In genomic region chr15:82069898-82070297, GRCm38 (mm10) we compare ENCODE assay signal across 9 mouse cellular contexts. TPM values are rescaled to one million over a fixed set of nuclear protein-coding genes. Genes with fewer than 3 reads are reported as not detected.
A peak's percentile ranks its signal among the peaks of the same experiment; 100 is the strongest.
DNase-seq lines count a peak whose midpoint lies in the region; ATAC-seq and TF ChIP-seq lines count a peak whose summit lies in the region.
"Had no signal": no experiment of that assay in that cellular context is flagged by ENCODE, and none has a peak within 500 bp of the region (broad histone marks: within the 10 kb centered on the region; RNA-seq: fewer than 3 reads in every experiment).

Gene Mei1, plus strand, starts transcription at chr15:82069996.

- H3K36me3 ChIP-seq in kidney, embryonic 14.5 days (ENCODE audit: control insufficient read depth, insufficient read depth, low read length): no peaks in the 10 kb centered on the region
- no peaks in the 10 kb centered on the region for H3K36me3 ChIP-seq in hindbrain, embryonic 11.5 days (ENCODE audit: control insufficient read depth, insufficient read depth, low read length)

- peak within 1 kb of the TSS; percentile 29 for H3K4me2 ChIP-seq in kidney, embryonic 14.5 days (replicated peaks; ENCODE audit: low read depth, low read length)
- H3K4me2 ChIP-seq in hindbrain, embryonic 11.5 days (replicated peaks; ENCODE audit: low read depth, low read length): no peak within 1 kb of the TSS

- no peak for ATAC-seq in kidney, embryonic 14.5 days (ENCODE audit: low FRiP score, low TSS enrichment)
- no peak for ATAC-seq in hindbrain, embryonic 11.5 days (ENCODE audit: low FRiP score)

- peaks cover 22% of the 10 kb centered on the region for H3K27me3 ChIP-seq in kidney, embryonic 14.5 days (ENCODE audit: control insufficient read depth, insufficient read depth, low read length)
- peaks cover 15% of the 10 kb centered on the region for H3K27me3 ChIP-seq in hindbrain, embryonic 11.5 days (ENCODE audit: control insufficient read depth, insufficient read depth, low read length)

- no peak for TF ChIP-seq CTCF in cortical plate, adult 2 months (IDR thresholded peaks at IDR 0.05; ENCODE audit: extremely low read depth, insufficient read depth, low read length)

- peak within 1 kb of the TSS; percentile 12; the same call in 1 of the 2 replicates for H3K9ac ChIP-seq in kidney, embryonic 14.5 days (ENCODE audit: low read depth, low read length)
- no peak within 1 kb of the TSS for H3K9ac ChIP-seq in hindbrain, embryonic 11.5 days (ENCODE audit: low read depth, low read length)

- no peak for DNase-seq in kidney, adult 18-20 months
- DNase-seq in hindbrain, embryonic 11.5 days (ENCODE audit: low spot score): peak; percentile 39
- peak; percentile 33 for DNase-seq in neural tube, embryonic 10.5 days (ENCODE audit: extremely low spot score, low spot score)
- DNase-seq in adrenal gland, adult (ENCODE audit: inconsistent age in 2 of 2, low spot score in 1 of 2): no peak
- no peak for DNase-seq in frontal cortex, postnatal 36 days (ENCODE audit: low spot score in 2 of 2)
- DNase-seq in frontal cortex, postnatal 14 days (ENCODE audit: low spot score in 2 of 2): no peak
- DNase-seq: heart, postnatal 14 days had no signal

- no peaks in the 10 kb centered on the region for H3K9me3 ChIP-seq in kidney, embryonic 14.5 days (ENCODE audit: control insufficient read depth, low read length)
- no peaks in the 10 kb centered on the region for H3K9me3 ChIP-seq in hindbrain, embryonic 11.5 days (ENCODE audit: control insufficient read depth, low read length)

- no peak within 1 kb of the TSS for H3K27ac ChIP-seq in kidney, embryonic 14.5 days (ENCODE audit: low read depth, low read length)
- H3K27ac ChIP-seq in cortical plate, adult 2 months (ENCODE audit: insufficient read depth, low read length): no peak within 1 kb of the TSS
- no peak within 1 kb of the TSS for H3K27ac ChIP-seq in hindbrain, embryonic 11.5 days (ENCODE audit: low read depth, low read length)

- WGBS in kidney, embryonic 14.5 days: 25% methylated on average over 40 of the region's 40 CpGs
- 24% methylated on average over 40 of the region's 40 CpGs for WGBS in hindbrain, embryonic 11.5 days

- no peak for TF ChIP-seq POLR2A in cortical plate, adult 2 months (IDR thresholded peaks at IDR 0.05; ENCODE audit: extremely low read depth, insufficient read depth, low read length)

- H3K4me3 ChIP-seq in kidney, embryonic 14.5 days (ENCODE audit: low read length): peak within 1 kb of the TSS; percentile 17
- peak within 1 kb of the TSS; percentile 13 for H3K4me3 ChIP-seq in cortical plate, adult 2 months (ENCODE audit: insufficient read depth, low read length)
- H3K4me3 ChIP-seq in hindbrain, embryonic 11.5 days (ENCODE audit: low read depth, low read length): no peak within 1 kb of the TSS

- H3K4me1 ChIP-seq in kidney, embryonic 14.5 days (ENCODE audit: control insufficient read depth, insufficient read depth, low read length): no peaks in the 10 kb centered on the region
- H3K4me1 ChIP-seq in cortical plate, adult 2 months (ENCODE audit: control insufficient read depth, insufficient read depth, low read length): no peaks in the 10 kb centered on the region
- H3K4me1 ChIP-seq in hindbrain, embryonic 11.5 days (replicated peaks; ENCODE audit: control insufficient read depth, insufficient read depth, low read length): no peaks in the 10 kb centered on the region

RNA-seq across cellular contexts. Expression of gene Mei1, which starts in this region (rescaled TPM):
- 0.07 TPM in 1 of 2 replicates, not detected in the other for polyA plus RNA-seq in kidney, embryonic 14.5 days (2014; fragmentation: Nextera tagmentation; extraction: Ambion mirVana)
- polyA plus RNA-seq in cortical plate, adult 2 months (2012; rRNA removed): 6.1 and 7.9 TPM in 2 replicates
- not detected in 2 replicates for polyA plus RNA-seq in hindbrain, embryonic 11.5 days (2014; fragmentation: Nextera tagmentation; extraction: Ambion mirVana)

Comparison
In these comparisons a context has a peak if more than half of its experiments do, and no peak if none do; other contexts are left out.
1. Peak in DNase-seq in hindbrain, embryonic 11.5 days; RNA of the gene not detected or under 1 TPM.